Mouse (Mus musculus): Measurements from ENCODE around the gene Selenos. TPM values are rescaled to one million over a fixed set of nuclear protein-coding genes. Genes with fewer than 3 reads are reported as not detected.
"Not testable (repeated sequence)": the region's sequence is repeated elsewhere in the genome, so short reads cannot be mapped to it uniquely, and the experiment has no call there.

Gene Selenos
- polyA plus RNA-seq, 1 experiment = 1.2 TPM

DNA sequence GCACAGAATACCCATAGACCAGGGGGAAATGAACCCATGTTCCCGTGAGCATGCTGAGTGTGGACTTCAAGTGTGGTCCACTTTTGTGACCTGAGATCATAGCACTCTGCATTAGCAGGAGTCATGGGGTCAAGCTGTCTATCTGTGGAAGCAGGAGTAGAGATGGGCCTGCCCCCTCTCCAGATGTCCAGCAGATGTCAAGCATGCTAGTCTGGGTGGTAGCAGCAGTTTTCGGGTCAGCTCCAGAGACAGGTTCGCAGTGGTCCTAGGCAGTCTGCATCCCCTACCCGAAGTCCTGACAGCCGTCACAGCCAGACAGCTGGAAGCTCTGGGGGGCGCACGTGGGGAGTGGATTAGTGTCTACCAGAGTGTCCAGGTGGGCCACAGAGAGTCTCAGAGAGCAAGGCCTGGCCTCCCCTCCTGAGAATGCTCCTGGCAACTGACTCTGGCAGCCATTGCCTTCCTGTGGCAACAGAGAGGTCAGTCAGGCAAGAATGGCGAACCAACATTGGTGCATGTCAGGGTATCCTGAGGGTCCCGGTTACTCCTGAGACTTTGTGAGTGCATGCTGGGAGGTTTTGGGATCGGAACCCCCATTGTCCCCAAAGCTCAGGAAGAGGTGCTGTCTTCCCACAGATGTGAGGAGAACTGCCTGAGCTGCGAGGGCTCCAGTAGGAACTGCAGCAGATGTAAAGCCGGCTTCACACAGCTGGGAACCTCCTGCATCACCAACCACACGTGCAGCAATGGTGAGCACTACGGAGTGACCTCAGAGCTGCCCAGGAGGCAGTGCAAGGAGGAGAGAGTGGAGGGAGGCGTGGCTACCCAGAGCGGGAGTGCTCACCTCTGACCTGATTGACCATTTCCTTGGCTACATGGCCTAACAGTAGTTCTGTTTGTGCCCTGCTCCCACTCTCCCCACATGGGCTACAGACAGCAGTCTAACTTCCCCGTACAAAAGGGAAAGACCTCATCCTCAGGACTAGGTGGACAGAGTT lies 32.2 kb upstream of the Selenos start:
- Histone ChIP-seq H3K9me3 (ENCODE audit: control insufficient read depth, low read length) (no peaks in the 10 kb centered on the region), H3K4me1 (ENCODE audit: control insufficient read depth) (no peaks in the 10 kb centered on the region), H3K36me3 (ENCODE audit: control insufficient read depth) (no peaks in the 10 kb centered on the region), H3K27me3 (ENCODE audit: control insufficient read depth) (no peaks in the 10 kb centered on the region), H3K4me3 (replicated peaks) (no peak overlapping the region)
- TF ChIP-seq GATA1 (IDR thresholded peaks at IDR 0.05; ENCODE audit: low read length) = no peak
- TF ChIP-seq TAL1 (IDR thresholded peaks at IDR 0.05; ENCODE audit: low read length) = no peak

DNA sequence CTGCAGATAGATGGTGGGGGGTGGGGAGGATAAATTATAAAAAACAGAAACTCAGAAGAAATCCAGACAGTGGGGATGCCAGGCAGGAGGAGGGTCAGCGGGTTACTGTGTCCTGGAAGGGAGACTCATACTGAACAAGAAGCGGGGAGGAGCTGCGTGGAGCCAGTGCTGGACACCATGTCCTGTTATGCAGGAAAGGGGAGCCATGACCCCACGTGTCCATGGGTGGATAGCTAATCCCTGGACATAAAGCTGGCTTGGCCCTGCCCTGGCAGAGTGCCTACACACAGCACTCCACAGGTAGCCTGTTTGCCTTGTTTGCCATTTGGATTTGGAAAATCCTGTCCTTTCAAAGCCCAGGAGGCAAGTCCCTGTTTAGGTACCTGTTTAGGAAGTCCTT lies 31.5 kb upstream of the Selenos start:
- H3K27me3 ChIP-seq (ENCODE audit: control insufficient read depth) = no peaks in the 10 kb centered on the region
- no peaks in the 10 kb centered on the region for H3K9me3 ChIP-seq (ENCODE audit: control insufficient read depth, low read length)
- H3K36me3 ChIP-seq (ENCODE audit: control insufficient read depth) = no peaks in the 10 kb centered on the region
- no peak for TF ChIP-seq GATA1 (IDR thresholded peaks at IDR 0.05; ENCODE audit: low read length)
- TF ChIP-seq TAL1 (IDR thresholded peaks at IDR 0.05; ENCODE audit: low read length) = no peak
- no peak overlapping the region for H3K4me3 ChIP-seq (replicated peaks)
- no peaks in the 10 kb centered on the region for H3K4me1 ChIP-seq (ENCODE audit: control insufficient read depth)

DNA sequence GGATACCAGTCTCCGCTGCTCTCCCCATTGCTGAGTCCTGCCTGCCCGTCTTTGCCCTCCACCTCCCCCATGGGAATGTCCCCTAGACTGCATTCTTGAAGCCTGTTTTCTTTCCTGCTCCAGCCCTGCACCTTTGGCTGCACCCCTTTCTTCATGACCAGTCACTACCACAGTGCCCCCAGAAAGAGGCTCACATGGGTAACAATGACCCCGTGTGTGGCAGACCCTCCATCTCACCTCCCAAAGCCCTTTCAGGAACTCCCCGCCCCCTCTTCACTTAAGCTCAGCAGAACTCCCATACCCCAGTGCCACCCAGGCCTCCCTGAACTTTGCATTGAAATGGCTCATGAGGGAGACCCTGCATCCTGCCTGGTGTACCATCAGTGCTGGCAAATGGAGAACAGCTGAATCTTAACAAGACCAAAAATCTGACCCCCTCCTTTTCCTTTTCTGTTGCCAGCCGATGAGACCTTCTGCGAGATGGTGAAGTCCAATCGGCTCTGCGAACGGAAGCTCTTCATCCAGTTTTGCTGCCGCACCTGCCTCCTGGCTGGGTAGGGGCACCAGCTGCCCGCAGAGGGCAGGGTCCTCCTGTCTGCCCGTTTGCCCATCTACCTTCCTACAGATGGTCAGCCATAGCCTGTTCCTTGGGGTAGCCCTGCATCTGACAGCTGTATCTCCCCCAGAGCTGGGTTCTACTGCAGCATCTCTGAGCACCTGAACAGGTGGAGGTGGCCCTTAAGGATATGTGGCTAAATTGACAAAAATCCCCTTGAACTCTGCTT lies 30.8 kb upstream of the Selenos start:
- H3K4me3 ChIP-seq (replicated peaks) = no peak overlapping the region
- no peaks in the 10 kb centered on the region for H3K9me3 ChIP-seq (ENCODE audit: control insufficient read depth, low read length)
- no peaks in the 10 kb centered on the region for H3K4me1 ChIP-seq (ENCODE audit: control insufficient read depth)
- TF ChIP-seq GATA1 (IDR thresholded peaks at IDR 0.05; ENCODE audit: low read length) = no peak
- no peak for TF ChIP-seq TAL1 (IDR thresholded peaks at IDR 0.05; ENCODE audit: low read length)
- no peaks in the 10 kb centered on the region for H3K36me3 ChIP-seq (ENCODE audit: control insufficient read depth)
- no peaks in the 10 kb centered on the region for H3K27me3 ChIP-seq (ENCODE audit: control insufficient read depth)

DNA sequence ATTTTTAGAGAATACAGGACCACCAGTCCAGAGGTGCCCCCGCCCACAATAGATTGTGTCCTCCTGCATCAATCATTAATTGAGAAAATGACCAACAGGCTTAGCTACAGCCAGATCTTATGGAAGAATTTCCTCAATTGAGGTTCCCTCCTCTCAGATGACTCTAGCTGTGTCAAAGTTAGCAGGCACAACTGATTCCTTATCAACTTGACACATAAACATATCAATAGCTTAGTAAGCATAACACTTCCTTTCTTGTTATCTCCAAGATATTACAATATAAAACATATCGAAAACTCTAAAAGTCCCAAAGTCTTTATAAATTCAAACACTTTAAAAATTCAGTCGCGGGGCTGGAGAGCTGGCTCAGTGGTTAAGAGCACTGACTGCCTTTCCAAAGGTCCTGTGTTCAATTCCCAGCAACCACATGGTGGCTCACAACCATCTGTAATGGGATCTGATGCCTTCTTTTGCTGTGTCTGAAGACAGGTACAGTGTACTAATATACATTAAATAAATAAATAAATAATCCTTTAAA lies 25.4 kb upstream of the Selenos start:
- TF ChIP-seq GATA1 (IDR thresholded peaks at IDR 0.05; ENCODE audit: low read length) (no peak), TAL1 (IDR thresholded peaks at IDR 0.05; ENCODE audit: low read length) (no peak)
- H3K36me3 ChIP-seq (ENCODE audit: control insufficient read depth) = no peaks in the 10 kb centered on the region
- H3K27me3 ChIP-seq (ENCODE audit: control insufficient read depth) = no peaks in the 10 kb centered on the region; the same call in 1 of the 2 replicates
- no peak overlapping the region for H3K4me3 ChIP-seq (replicated peaks)
- peaks cover 2% of the 10 kb centered on the region for H3K4me1 ChIP-seq (ENCODE audit: control insufficient read depth)
- no peaks in the 10 kb centered on the region for H3K9me3 ChIP-seq (ENCODE audit: control insufficient read depth, low read length)

DNA sequence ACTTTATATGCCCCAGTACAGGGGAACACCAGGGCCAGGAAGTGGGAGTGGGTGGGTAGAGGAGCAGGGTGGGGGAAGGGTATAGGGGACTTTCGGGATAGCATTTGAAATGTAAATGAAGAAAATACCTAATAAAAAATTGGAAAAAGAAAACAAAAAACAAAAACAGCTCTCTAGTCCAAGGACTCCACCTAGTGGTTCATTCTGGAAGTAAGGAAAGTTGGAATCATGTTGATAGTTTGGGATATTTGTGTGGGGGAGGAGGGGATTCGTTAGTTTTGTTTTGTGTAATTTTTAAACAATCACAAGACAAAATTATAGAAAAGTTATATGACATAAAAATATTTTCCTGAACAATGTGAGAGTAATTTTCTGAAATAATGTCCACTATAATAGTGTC lies 24.1 kb upstream of the Selenos start:
- not testable (repeated sequence) for H3K36me3 ChIP-seq (ENCODE audit: control insufficient read depth); H3K9me3 ChIP-seq (ENCODE audit: control insufficient read depth, low read length); H3K4me3 ChIP-seq (replicated peaks); H3K27me3 ChIP-seq (ENCODE audit: control insufficient read depth)
- peaks cover 12% of the 10 kb centered on the region for H3K4me1 ChIP-seq (ENCODE audit: control insufficient read depth)

DNA sequence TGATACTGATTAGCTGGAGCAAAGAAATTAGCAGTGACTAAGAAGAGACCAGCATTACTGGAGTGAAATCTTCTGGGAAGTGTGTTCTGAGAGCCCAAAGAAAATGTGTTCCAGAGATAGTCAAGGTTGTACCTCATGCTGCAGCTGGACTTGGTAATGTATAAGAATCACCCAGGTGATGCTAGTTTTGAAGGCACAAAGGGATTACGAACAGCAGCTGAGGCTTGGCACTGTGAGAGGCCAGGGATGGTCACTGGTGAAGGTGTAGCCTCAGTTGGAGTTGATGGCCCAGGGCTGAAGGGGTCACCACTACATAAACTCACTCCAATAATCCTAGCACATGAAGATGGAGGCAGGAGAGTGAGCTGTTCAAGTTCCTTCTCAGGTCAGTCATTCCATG lies 20.7 kb upstream of the Selenos start, which contains the start of gene Snrpa1:
Snrpa1 (plus strand) TSS at position 301 of the 400 bp plus-strand sequence.
- Histone ChIP-seq H3K4me1 (ENCODE audit: control insufficient read depth) (peaks cover 29% of the 10 kb centered on the region), H3K4me3 (replicated peaks) (peak within 1 kb of the TSS; percentile 96), H3K9me3 (ENCODE audit: control insufficient read depth, low read length) (no peaks in the 10 kb centered on the region), H3K27me3 (ENCODE audit: control insufficient read depth) (no peaks in the 10 kb centered on the region; the same call in 1 of the 2 replicates), H3K36me3 (ENCODE audit: control insufficient read depth) (peaks cover 17% of the 10 kb centered on the region)
- TF ChIP-seq GATA1 (IDR thresholded peaks at IDR 0.05; ENCODE audit: low read length) (no peak), TAL1 (IDR thresholded peaks at IDR 0.05; ENCODE audit: low read length) (no peak)

DNA sequence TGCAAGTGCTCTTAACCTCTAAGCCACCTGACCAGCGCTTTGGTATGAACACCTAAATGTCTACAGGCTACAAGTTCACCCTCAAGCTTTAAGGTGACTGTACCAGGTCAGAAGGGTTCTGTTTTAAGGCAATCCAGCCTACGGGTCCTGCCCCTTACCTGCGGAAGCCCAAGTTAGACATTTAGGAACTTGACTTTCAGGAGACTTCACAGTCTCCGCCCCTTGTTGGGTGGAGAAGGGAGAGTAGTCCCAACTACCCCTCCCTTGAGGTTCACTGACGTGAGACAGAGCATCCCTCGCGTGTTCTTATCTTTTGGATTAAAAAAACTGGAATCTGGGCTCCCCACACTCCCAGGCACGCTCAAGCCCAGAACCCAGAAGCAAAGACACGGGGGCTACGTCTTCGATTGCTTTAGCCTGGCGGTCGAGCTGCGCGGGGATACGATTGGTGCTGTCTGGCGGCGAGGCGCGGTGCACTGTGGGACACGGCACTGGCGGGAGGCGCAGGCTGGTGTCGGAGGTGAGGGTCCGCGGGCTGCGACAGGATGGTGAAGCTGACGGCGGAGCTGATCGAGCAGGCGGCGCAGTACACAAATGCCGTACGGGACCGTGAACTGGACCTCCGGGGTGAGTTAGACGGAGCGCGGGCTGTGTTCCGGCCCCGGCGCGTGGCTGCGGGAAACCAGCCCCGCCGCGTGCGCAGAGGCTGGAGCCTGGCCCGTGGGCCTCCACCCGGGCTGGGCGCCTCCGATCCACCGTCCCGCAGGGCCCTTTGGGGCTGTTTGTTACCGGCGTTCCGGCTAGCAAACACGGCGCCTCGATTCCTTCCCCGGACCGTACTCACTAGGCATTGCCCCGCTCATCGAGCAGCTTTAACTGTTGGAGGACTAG lies 19.1 kb upstream of the Selenos start:
- Histone ChIP-seq H3K4me1 (ENCODE audit: control insufficient read depth) (peaks cover 29% of the 10 kb centered on the region), H3K27me3 (ENCODE audit: control insufficient read depth) (no peaks in the 10 kb centered on the region; the same call in 1 of the 2 replicates), H3K9me3 (ENCODE audit: control insufficient read depth, low read length) (no peaks in the 10 kb centered on the region), H3K36me3 (ENCODE audit: control insufficient read depth) (peaks cover 33% of the 10 kb centered on the region), H3K4me3 (replicated peaks) (peak overlapping the region; percentile 96)
- TF ChIP-seq TAL1 (IDR thresholded peaks at IDR 0.05; ENCODE audit: low read length) = no peak
- TF ChIP-seq GATA1 (IDR thresholded peaks at IDR 0.05; ENCODE audit: low read length) = no peak

DNA sequence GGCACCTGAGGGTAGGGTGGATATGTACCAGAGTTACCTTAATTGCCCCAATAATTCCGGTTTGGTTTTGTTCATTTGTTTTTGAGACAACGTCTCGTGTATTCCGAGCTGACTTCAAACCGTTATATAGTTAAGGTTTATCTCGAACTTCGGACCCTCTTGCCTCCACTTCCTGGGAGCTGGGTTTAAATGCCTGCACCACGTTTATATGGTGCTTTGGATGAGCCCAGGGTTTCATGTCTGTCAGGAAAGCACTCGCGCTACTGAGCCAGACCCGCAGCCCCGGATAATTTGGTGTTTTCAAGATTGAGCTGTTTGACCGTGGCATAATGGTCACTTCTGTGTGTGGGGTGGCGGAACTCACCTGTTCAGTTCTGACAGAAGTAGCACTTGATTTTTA lies 18.4 kb upstream of the Selenos start:
- TF ChIP-seq TAL1 (IDR thresholded peaks at IDR 0.05; ENCODE audit: low read length) = no peak
- TF ChIP-seq GATA1 (IDR thresholded peaks at IDR 0.05; ENCODE audit: low read length) = no peak
- H3K4me3 ChIP-seq (replicated peaks) = peak overlapping the region; percentile 96
- no peaks in the 10 kb centered on the region for H3K9me3 ChIP-seq (ENCODE audit: control insufficient read depth, low read length)
- H3K4me1 ChIP-seq (ENCODE audit: control insufficient read depth) = peaks cover 29% of the 10 kb centered on the region
- peaks cover 39% of the 10 kb centered on the region for H3K36me3 ChIP-seq (ENCODE audit: control insufficient read depth)
- no peaks in the 10 kb centered on the region; the same call in 1 of the 2 replicates for H3K27me3 ChIP-seq (ENCODE audit: control insufficient read depth)
